Mouse (Mus musculus): ENCODE data around the gene Tspear.

DNA sequence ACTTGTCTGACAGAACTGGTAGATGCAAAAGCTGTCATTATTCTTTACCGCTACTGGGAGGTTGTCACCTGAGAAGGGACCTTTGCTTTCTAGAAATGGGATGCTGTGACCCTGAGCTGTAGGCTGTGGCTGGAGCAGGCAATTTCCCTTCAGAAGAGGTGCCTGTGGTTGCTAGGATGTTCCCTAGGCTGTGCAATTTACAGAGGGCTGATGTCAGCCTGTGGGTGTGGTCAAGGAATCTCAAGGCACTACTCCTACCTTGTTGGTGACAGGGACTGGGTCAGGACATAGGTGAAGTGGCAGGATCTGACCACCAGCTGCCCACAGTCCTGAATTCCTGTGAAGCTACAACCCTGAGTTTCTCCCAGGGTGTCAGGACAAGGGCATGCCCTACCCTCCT is 83.4 kb downstream of the Tspear start:
- TF ChIP-seq POLR2A (IDR thresholded peaks at IDR 0.05; ENCODE audit: borderline replicate concordance, low read depth, low read length), result no peak
- TF ChIP-seq CTCF (IDR thresholded peaks at IDR 0.05; ENCODE audit: low read depth, low read length), result no peak
